Mouse (Mus musculus): ENCODE results near the gene Mat2a. TPM values are rescaled to one million over a fixed set of nuclear protein-coding genes. Genes with fewer than 3 reads are reported as not detected.
"Not testable (repeated sequence)": the region's sequence is repeated elsewhere in the genome, so short reads cannot be mapped to it uniquely, and the experiment has no call there.

Gene Mat2a
- polyA plus RNA-seq, 2 experiments: 99.9 to 159 TPM

DNA sequence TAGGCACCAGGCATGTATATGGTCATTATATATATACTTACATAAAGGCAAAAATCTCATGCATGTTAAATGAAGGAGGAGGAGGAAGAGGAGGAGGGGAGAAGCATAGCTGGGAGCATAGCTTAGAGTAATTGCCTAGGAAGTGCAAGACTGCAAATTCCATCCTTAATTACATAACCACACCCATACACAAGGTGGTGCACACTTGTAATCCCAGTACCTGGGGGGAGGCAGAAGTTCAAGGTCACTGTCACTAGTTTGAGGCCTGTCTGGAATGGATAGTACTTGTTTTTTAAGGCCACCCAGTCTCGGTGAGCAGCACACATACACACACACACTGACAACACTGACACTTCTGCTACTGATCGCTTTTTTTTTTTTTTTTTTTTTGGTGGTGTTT, 13.0 kb upstream of the Mat2a start:
- H3K9ac ChIP-seq (replicated peaks): no peak overlapping the region
- H3K4me3 ChIP-seq (ENCODE audit: insufficient read depth in 1 of 2, low read depth in 2 of 2, low read length in 2 of 2): no peak overlapping the region
- no peak for DNase-seq (ENCODE audit: low read depth in 3 of 3, low spot score in 3 of 3)
- H3K27me3 ChIP-seq (ENCODE audit: control insufficient read depth, insufficient read depth, low read length): no peaks in the 10 kb centered on the region
- no peak for ATAC-seq (ENCODE audit: insufficient read depth)
- no peak overlapping the region for H3K27ac ChIP-seq
- H3K9me3 ChIP-seq (ENCODE audit: control insufficient read depth, low read length): no peaks in the 10 kb centered on the region
- no peaks in the 10 kb centered on the region for H3K36me3 ChIP-seq (replicated peaks; ENCODE audit: control insufficient read depth, insufficient read depth, low read depth)
- peaks cover 19 to 34% of the 10 kb centered on the region in 2 experiments for H3K4me1 ChIP-seq (replicated peaks; ENCODE audit: control insufficient read depth in 2 of 2, insufficient read depth in 2 of 2, low read length in 1 of 2)
- no peak overlapping the region for H3K4me2 ChIP-seq (ENCODE audit: low read depth)
- 87% methylated on average over 2 of the region's 2 CpGs for WGBS (ENCODE audit: insufficient replicate concordance)
- TF ChIP-seq CTCF (IDR thresholded peaks at IDR 0.05; ENCODE audit: low read depth) (no peak), EP300 (IDR thresholded peaks at IDR 0.05; ENCODE audit: low read depth) (no peak)

DNA sequence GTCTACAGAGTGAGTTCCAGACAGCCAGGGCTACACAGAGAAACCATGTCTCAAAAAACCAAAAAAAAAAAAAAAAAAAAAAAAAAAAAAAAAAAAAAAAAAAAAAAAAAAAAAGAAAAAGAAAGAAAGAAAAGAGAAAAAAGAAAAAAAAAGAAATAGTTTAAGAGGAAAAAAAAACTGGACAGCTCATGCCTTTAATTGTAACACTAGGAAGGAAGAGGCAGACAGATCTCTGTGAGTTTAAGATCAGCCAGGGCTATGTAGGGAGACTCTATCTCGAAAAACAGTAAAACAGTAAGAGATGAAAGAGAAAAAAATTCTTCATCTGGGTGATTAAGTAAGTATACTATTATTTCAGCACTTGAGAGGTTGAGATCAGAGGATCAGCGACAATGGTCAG, 12.4 kb upstream of the Mat2a start:
- DNase-seq (ENCODE audit: low read depth in 3 of 3, low spot score in 3 of 3); H3K9ac ChIP-seq (replicated peaks); H3K27ac ChIP-seq; H3K27me3 ChIP-seq (ENCODE audit: control insufficient read depth, insufficient read depth, low read length); H3K4me3 ChIP-seq (ENCODE audit: insufficient read depth in 1 of 2, low read depth in 2 of 2, low read length in 2 of 2); H3K4me2 ChIP-seq (ENCODE audit: low read depth); H3K9me3 ChIP-seq (ENCODE audit: control insufficient read depth, low read length); H3K36me3 ChIP-seq (replicated peaks; ENCODE audit: control insufficient read depth, insufficient read depth, low read depth); ATAC-seq (ENCODE audit: insufficient read depth): not testable (repeated sequence)
- 65% methylated on average over 2 of the region's 2 CpGs for WGBS (ENCODE audit: insufficient replicate concordance)
- peaks cover 19 to 32% of the 10 kb centered on the region in 2 experiments for H3K4me1 ChIP-seq (replicated peaks; ENCODE audit: control insufficient read depth in 2 of 2, insufficient read depth in 2 of 2, low read length in 1 of 2)

DNA sequence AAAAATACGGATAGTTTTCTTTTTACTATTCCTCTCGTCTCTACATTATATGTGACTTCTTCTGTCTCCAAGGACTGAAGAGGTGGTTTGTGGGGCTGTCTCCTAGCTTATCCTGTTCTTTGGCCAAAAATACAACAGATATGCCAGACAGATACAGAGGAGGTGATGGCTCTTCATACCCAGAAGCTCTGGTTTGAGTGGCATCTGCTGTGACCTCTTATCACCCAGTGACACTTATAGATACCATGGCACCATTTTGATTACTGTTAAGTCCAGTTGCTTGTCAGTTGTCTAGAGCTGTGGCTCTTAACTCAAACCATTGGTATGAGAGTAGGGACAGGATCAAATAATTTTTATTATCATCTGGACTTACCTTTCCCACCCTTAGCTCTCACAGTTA, 8.1 kb upstream of the Mat2a start:
- TF ChIP-seq EP300 (IDR thresholded peaks at IDR 0.05; ENCODE audit: low read depth): no peak
- no peak for TF ChIP-seq CTCF (IDR thresholded peaks at IDR 0.05; ENCODE audit: low read depth)
- no peak for DNase-seq (ENCODE audit: low read depth in 3 of 3, low spot score in 3 of 3)
- H3K4me1 ChIP-seq (replicated peaks; ENCODE audit: control insufficient read depth in 2 of 2, insufficient read depth in 2 of 2, low read length in 1 of 2): peaks cover 6 to 11% of the 10 kb centered on the region in 2 experiments
- no peak overlapping the region for H3K4me2 ChIP-seq (ENCODE audit: low read depth)
- no peak overlapping the region for H3K4me3 ChIP-seq (ENCODE audit: insufficient read depth in 1 of 2, low read depth in 2 of 2, low read length in 2 of 2)
- no peak; the same call in 1 of the 2 replicates for ATAC-seq (ENCODE audit: insufficient read depth)
- H3K27me3 ChIP-seq (ENCODE audit: control insufficient read depth, insufficient read depth, low read length): no peaks in the 10 kb centered on the region
- H3K36me3 ChIP-seq (replicated peaks; ENCODE audit: control insufficient read depth, insufficient read depth, low read depth): no peaks in the 10 kb centered on the region
- 63% methylated on average over 2 of the region's 2 CpGs for WGBS (ENCODE audit: insufficient replicate concordance)
- H3K9me3 ChIP-seq (ENCODE audit: control insufficient read depth, low read length): no peaks in the 10 kb centered on the region
- no peak overlapping the region for H3K9ac ChIP-seq (replicated peaks)
- no peak overlapping the region for H3K27ac ChIP-seq

DNA sequence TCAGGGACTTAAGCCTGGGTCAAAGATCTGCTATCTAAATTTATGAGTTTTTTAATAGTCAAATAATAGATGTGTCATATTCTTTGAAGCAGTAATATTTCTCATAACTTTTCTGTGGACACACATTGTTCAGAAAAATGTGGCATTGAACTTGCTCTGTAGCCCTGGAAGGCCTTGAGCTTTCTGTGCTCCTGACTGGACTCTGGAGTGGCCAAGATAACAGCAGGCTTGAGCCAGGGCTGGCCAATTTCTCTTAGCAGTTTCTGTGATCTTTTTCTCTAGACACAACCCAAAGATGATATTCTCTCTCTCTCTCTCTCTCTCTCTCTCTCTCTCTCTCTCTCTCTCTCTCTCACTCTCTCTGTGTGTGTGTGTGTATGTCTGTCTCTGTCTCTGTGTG, 5.7 kb upstream of the Mat2a start:
- Histone ChIP-seq H3K4me2 (ENCODE audit: low read depth) (no peak overlapping the region), H3K27ac (no peak overlapping the region), H3K4me1 (replicated peaks; ENCODE audit: control insufficient read depth in 2 of 2, insufficient read depth in 2 of 2, low read length in 1 of 2) (peaks cover 15 to 18% of the 10 kb centered on the region in 2 experiments), H3K36me3 (replicated peaks; ENCODE audit: control insufficient read depth, insufficient read depth, low read depth) (no peaks in the 10 kb centered on the region), H3K27me3 (ENCODE audit: control insufficient read depth, insufficient read depth, low read length) (no peaks in the 10 kb centered on the region), H3K9ac (replicated peaks) (no peak overlapping the region), H3K9me3 (ENCODE audit: control insufficient read depth, low read length) (no peaks in the 10 kb centered on the region), H3K4me3 (ENCODE audit: insufficient read depth in 1 of 2, low read depth in 2 of 2, low read length in 2 of 2) (no peak overlapping the region)
- no peak for DNase-seq (ENCODE audit: low read depth in 3 of 3, low spot score in 3 of 3)
- TF ChIP-seq EP300 (IDR thresholded peaks at IDR 0.05; ENCODE audit: low read depth) (no peak), CTCF (IDR thresholded peaks at IDR 0.05; ENCODE audit: low read depth) (no peak)
- no peak for ATAC-seq (ENCODE audit: insufficient read depth)

DNA sequence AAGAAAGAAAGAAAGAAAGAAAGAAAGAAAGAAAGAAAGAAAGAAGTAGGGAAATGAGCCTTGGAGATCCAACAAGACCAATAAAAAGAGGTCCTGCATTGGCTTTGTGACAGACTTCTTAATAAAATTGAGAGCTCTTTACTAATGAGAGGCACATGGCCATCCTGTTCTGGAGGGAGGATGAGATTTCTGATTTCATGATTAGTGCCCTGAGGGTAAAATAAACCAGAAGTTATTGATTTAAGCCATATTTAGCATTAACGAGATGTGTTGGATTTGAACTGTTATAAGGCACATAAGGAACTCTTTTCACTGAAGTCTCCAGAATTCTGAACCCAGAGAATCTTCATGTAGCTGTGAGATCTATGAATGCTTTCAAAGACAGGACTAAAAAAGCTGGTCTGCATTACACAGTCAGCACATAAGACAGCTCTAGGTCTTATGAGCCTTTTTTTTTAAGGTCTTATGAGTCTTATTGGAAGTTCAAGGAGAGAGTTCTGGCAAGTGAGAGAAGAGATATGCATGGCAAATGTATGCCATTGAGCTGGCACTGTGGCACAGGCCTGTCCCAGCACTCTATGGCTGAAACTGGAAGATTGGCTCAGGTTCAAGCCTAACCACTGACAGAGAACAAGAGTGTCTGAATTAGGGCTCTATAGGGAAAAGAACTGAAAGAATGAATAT, 3.7 kb upstream of the Mat2a start:
- Histone ChIP-seq H3K9ac (replicated peaks) (no peak overlapping the region), H3K9me3 (ENCODE audit: control insufficient read depth, low read length) (no peaks in the 10 kb centered on the region), H3K4me1 (replicated peaks; ENCODE audit: control insufficient read depth in 2 of 2, insufficient read depth in 2 of 2, low read length in 1 of 2) (peaks cover 15 to 16% of the 10 kb centered on the region in 2 experiments), H3K27me3 (ENCODE audit: control insufficient read depth, insufficient read depth, low read length) (no peaks in the 10 kb centered on the region), H3K4me2 (ENCODE audit: low read depth) (no peak overlapping the region), H3K36me3 (replicated peaks; ENCODE audit: control insufficient read depth, insufficient read depth, low read depth) (peaks cover 2% of the 10 kb centered on the region), H3K27ac (no peak overlapping the region), H3K4me3 (ENCODE audit: insufficient read depth in 1 of 2, low read depth in 2 of 2, low read length in 2 of 2) (no peak overlapping the region)
- 72% methylated on average over 1 of the region's 1 CpGs for WGBS (ENCODE audit: insufficient replicate concordance)
- DNase-seq (ENCODE audit: low read depth in 3 of 3, low spot score in 3 of 3) (no peak), ATAC-seq (ENCODE audit: insufficient read depth) (no peak)
- TF ChIP-seq CTCF (IDR thresholded peaks at IDR 0.05; ENCODE audit: low read depth) (no peak), EP300 (IDR thresholded peaks at IDR 0.05; ENCODE audit: low read depth) (no peak)

All from liver, embryonic 14.5 days (tissue).